Mouse (Mus musculus) fibroblast of lung, adult 2 months (primary cell): ENCODE measurements around the gene Grk4.
"Not testable (repeated sequence)": the region's sequence is repeated elsewhere in the genome, so short reads cannot be mapped to it uniquely, and the experiment has no call there.

Experiments used
- DNase-seq: peaks from one replicate; pipeline ENCODE4 v3.0.0-alpha.2; 2011; ENCODE audit warnings: low read depth

The Grk4 gene

GRCm38 (mm10) chr5:34708436-34708835, 48.3 kb downstream of the Grk4 start:
- no peak for DNase-seq

GRCm38 (mm10) chr5:34714371-34714770, 54.2 kb downstream of the Grk4 start:
- not testable (repeated sequence) for DNase-seq

GRCm38 (mm10) chr5:34714816-34715215, 54.6 kb downstream of the Grk4 start:
- DNase-seq, result no peak

GRCm38 (mm10) chr5:34729141-34729540, 69.0 kb downstream of the Grk4 start:
- DNase-seq, result no peak

- DNase-seq, result no peak
Measured at GRCm38 (mm10) chr5:34730255-34730654, 70.1 kb downstream of the Grk4 start.

GRCm38 (mm10) chr5:34751477-34751876, 91.3 kb downstream of the Grk4 start:
- DNase-seq, result no peak

- DNase-seq, result no peak
Measured at GRCm38 (mm10) chr5:34758762-34759161, 98.6 kb downstream of the Grk4 start.

- no peak for DNase-seq
Measured at GRCm38 (mm10) chr5:34760850-34761508, 100.8 kb downstream of the Grk4 start.

- DNase-seq, result peak; percentile 81
Measured at GRCm38 (mm10) chr5:34761509-34761908, 101.3 kb downstream of the Grk4 start, which contains the start of gene Htt. Gene Htt, plus strand, starts transcription at chr5:34761740.

- DNase-seq, result no peak
Measured at GRCm38 (mm10) chr5:34761934-34762611, 101.9 kb downstream of the Grk4 start.

GRCm38 (mm10) chr5:34771818-34772217, 111.6 kb downstream of the Grk4 start:
- no peak for DNase-seq

GRCm38 (mm10) chr5:34772696-34773245, 112.6 kb downstream of the Grk4 start:
- DNase-seq, result no peak

GRCm38 (mm10) chr5:34773392-34773791, 113.2 kb downstream of the Grk4 start:
- no peak for DNase-seq

GRCm38 (mm10) chr5:34785027-34785426, 124.8 kb downstream of the Grk4 start:
- no peak for DNase-seq

GRCm38 (mm10) chr5:34791141-34791540, 131.0 kb downstream of the Grk4 start:
- no peak for DNase-seq

GRCm38 (mm10) chr5:34800292-34800953, 140.2 kb downstream of the Grk4 start:
- DNase-seq, result no peak
